In genomic region chr2:29674545-29674944, GRCm38 (mm10) we compare ENCODE assay signal across 21 mouse cellular contexts. TPM values are rescaled to one million over a fixed set of nuclear protein-coding genes. Genes with fewer than 3 reads are reported as not detected.
DNase-seq lines count a peak whose midpoint lies in the region; ATAC-seq and TF ChIP-seq lines count a peak whose summit lies in the region.
"Had no signal": no experiment of that assay in that cellular context is flagged by ENCODE, and none has a peak within 500 bp of the region (broad histone marks: within the 10 kb centered on the region; RNA-seq: fewer than 3 reads in every experiment).

No protein-coding gene starts in this region.

- DNase-seq in cerebellum, adult 2 months: no peak
- DNase-seq in cerebellum, postnatal 36 days: no peak
- peak; percentile 55 for DNase-seq in kidney, adult 2 months
- DNase-seq in liver: no peak
- no peak for DNase-seq in thymus, adult 2 months
- no peak for DNase-seq in thymus, postnatal 25 days
- DNase-seq: adrenal gland, adult 2 months; adrenal gland, postnatal 25 days; B cell, adult 2 months; cerebellum, postnatal 10 days; embryo, embryonic 11 days; gastrocnemius, postnatal 25 days had no signal

- no peaks in the 10 kb centered on the region for H3K27me3 ChIP-seq in cerebellum, adult 2 months (ENCODE audit: control insufficient read depth, insufficient read depth, low read length)
- no peaks in the 10 kb centered on the region for H3K27me3 ChIP-seq in kidney, adult 2 months (replicated peaks; ENCODE audit: control insufficient read depth, insufficient read depth, low read length)
- no peaks in the 10 kb centered on the region for H3K27me3 ChIP-seq in kidney, embryonic 14.5 days (ENCODE audit: control insufficient read depth, insufficient read depth, low read length)
- H3K27me3 ChIP-seq in liver, embryonic 15.5 days: no peaks in the 10 kb centered on the region
- no peaks in the 10 kb centered on the region for H3K27me3 ChIP-seq in thymus, adult 2 months (ENCODE audit: control insufficient read depth, insufficient read depth, low read length)
- H3K27me3 ChIP-seq: embryonic facial prominence, embryonic 15.5 days; forebrain, embryonic 15.5 days; heart, embryonic 12.5 days; Patski had no signal

- no peak overlapping the region for H3K4me2 ChIP-seq in kidney, embryonic 14.5 days (replicated peaks; ENCODE audit: low read depth, low read length)
- no peak overlapping the region for H3K4me2 ChIP-seq in liver, embryonic 15.5 days
- H3K4me2 ChIP-seq: embryonic facial prominence, embryonic 15.5 days; forebrain, embryonic 15.5 days; heart, embryonic 12.5 days had no signal

- ATAC-seq in kidney, embryonic 14.5 days (ENCODE audit: low FRiP score, low TSS enrichment): no peak
- ATAC-seq in liver, embryonic 15.5 days (ENCODE audit: insufficient read depth): no peak
- ATAC-seq: CD4-positive, CD25-positive, alpha-beta regulatory T cell, adult 4 months; forebrain, embryonic 15.5 days; hindbrain, embryonic 16.5 days; Patski had no signal

- peak overlapping the region; percentile 1; the same call in 1 of the 2 replicates for H3K27ac ChIP-seq in cerebellum, adult 2 months (ENCODE audit: insufficient read depth, low read length)
- peak overlapping the region; percentile 25; the same call in 1 of the 2 replicates for H3K27ac ChIP-seq in kidney, adult 2 months (ENCODE audit: insufficient read depth, low read depth, low read length)
- no peak overlapping the region for H3K27ac ChIP-seq in kidney, embryonic 14.5 days (ENCODE audit: low read depth, low read length)
- H3K27ac ChIP-seq in liver, embryonic 15.5 days (replicated peaks): 0 out of 2 replicates have a peak overlapping the region, but pooled peaks have one; percentile 10
- H3K27ac ChIP-seq in thymus, adult 2 months (ENCODE audit: control insufficient read depth, insufficient read depth, low read length): peak overlapping the region; percentile 34; the same call in 1 of the 2 replicates
- H3K27ac ChIP-seq: embryonic facial prominence, embryonic 15.5 days; forebrain, embryonic 15.5 days had no signal

- no peak for TF ChIP-seq CTCF in cerebellum, adult 2 months (IDR thresholded peaks at IDR 0.05; ENCODE audit: borderline replicate concordance, insufficient read depth, low read depth, low read length)
- no peak for TF ChIP-seq CTCF in kidney, adult 2 months (conservative IDR thresholded peaks at IDR 0.05; ENCODE audit: insufficient read depth, insufficient read length, low read depth, low read length)
- no peak for TF ChIP-seq CTCF in thymus, adult 2 months (IDR thresholded peaks at IDR 0.05; ENCODE audit: borderline replicate concordance, control insufficient read depth, extremely low read depth, insufficient read depth, low read length, poor library complexity)

- no peak overlapping the region for H3K4me3 ChIP-seq in cerebellum, adult 2 months (replicated peaks; ENCODE audit: insufficient read depth, low read depth, low read length)
- H3K4me3 ChIP-seq in kidney, adult 2 months (ENCODE audit: insufficient read depth, low read depth, low read length): no peak overlapping the region
- no peak overlapping the region for H3K4me3 ChIP-seq in kidney, embryonic 14.5 days (ENCODE audit: low read length)
- H3K4me3 ChIP-seq in liver, embryonic 15.5 days (replicated peaks): no peak overlapping the region
- no peak overlapping the region for H3K4me3 ChIP-seq in thymus, adult 2 months (ENCODE audit: control insufficient read depth, insufficient read depth, low read length)
- H3K4me3 ChIP-seq: embryonic facial prominence, embryonic 15.5 days; erythroblast, embryonic 14.5 days; forebrain, embryonic 15.5 days; heart, embryonic 12.5 days had no signal

- H3K4me1 ChIP-seq in cerebellum, adult 2 months (ENCODE audit: control insufficient read depth, insufficient read depth, low read length): peaks cover 27% of the 10 kb centered on the region
- peaks cover 35% of the 10 kb centered on the region for H3K4me1 ChIP-seq in kidney, adult 2 months (ENCODE audit: control insufficient read depth, insufficient read depth, low read length)
- peaks cover 7% of the 10 kb centered on the region; the same call in 1 of the 2 replicates for H3K4me1 ChIP-seq in kidney, embryonic 14.5 days (ENCODE audit: control insufficient read depth, insufficient read depth, low read length)
- H3K4me1 ChIP-seq in liver, embryonic 15.5 days (replicated peaks): peaks cover 72% of the 10 kb centered on the region
- peaks cover 55% of the 10 kb centered on the region for H3K4me1 ChIP-seq in thymus, adult 2 months (replicated peaks; ENCODE audit: control insufficient read depth, insufficient read depth, low read length)

- no peak for TF ChIP-seq POLR2A in cerebellum, adult 2 months (IDR thresholded peaks at IDR 0.05; ENCODE audit: borderline replicate concordance, insufficient read depth, low read length)
- no peak for TF ChIP-seq POLR2A in kidney, adult 2 months (IDR thresholded peaks at IDR 0.05; ENCODE audit: low read depth, low read length)
- no peak for TF ChIP-seq POLR2A in thymus, adult 2 months (IDR thresholded peaks at IDR 0.05; ENCODE audit: control insufficient read depth, extremely low read depth, insufficient read depth, low read length, poor library complexity)

- no peaks in the 10 kb centered on the region for H3K36me3 ChIP-seq in kidney, adult 2 months (ENCODE audit: control insufficient read depth, insufficient read depth, low read length)
- H3K36me3 ChIP-seq in kidney, embryonic 14.5 days (ENCODE audit: control insufficient read depth, insufficient read depth, low read length): peaks cover 6% of the 10 kb centered on the region; the same call in 1 of the 2 replicates
- H3K36me3 ChIP-seq in liver, embryonic 15.5 days (replicated peaks): no peaks in the 10 kb centered on the region
- no peaks in the 10 kb centered on the region for H3K36me3 ChIP-seq in thymus, adult 2 months (ENCODE audit: control insufficient read depth, insufficient read depth, low read length)
- H3K36me3 ChIP-seq: embryonic facial prominence, embryonic 15.5 days; forebrain, embryonic 15.5 days had no signal

- H3K9ac ChIP-seq in kidney, embryonic 14.5 days (ENCODE audit: low read depth, low read length): no peak overlapping the region
- no peak overlapping the region for H3K9ac ChIP-seq in liver, embryonic 15.5 days
- H3K9ac ChIP-seq: embryonic facial prominence, embryonic 15.5 days; forebrain, embryonic 15.5 days; heart, embryonic 12.5 days had no signal

- WGBS in cerebellum, adult 2 months: 40% methylated on average over 2 of the region's 2 CpGs
- WGBS in kidney, adult 2 months: 30% methylated on average over 2 of the region's 2 CpGs
- 51% methylated on average over 2 of the region's 2 CpGs for WGBS in kidney, embryonic 14.5 days
- WGBS in liver, embryonic 15.5 days (ENCODE audit: insufficient replicate concordance): 64% methylated on average over 2 of the region's 2 CpGs
- 84% methylated on average over 2 of the region's 2 CpGs for WGBS in thymus, adult 2 months

- no peaks in the 10 kb centered on the region for H3K9me3 ChIP-seq in kidney, embryonic 14.5 days (ENCODE audit: control insufficient read depth, low read length)
- no peaks in the 10 kb centered on the region for H3K9me3 ChIP-seq in liver, embryonic 15.5 days (replicated peaks)
- H3K9me3 ChIP-seq: embryonic facial prominence, embryonic 15.5 days; forebrain, embryonic 15.5 days; heart, embryonic 12.5 days had no signal

RNA-seq across cellular contexts. Expression of gene Rapgef1, which starts 55.0 kb away (rescaled TPM):
- 72.6 and 80.3 TPM in 2 replicates for polyA plus RNA-seq in cerebellum, adult 2 months (2012; rRNA removed)
- polyA plus RNA-seq in kidney, adult 2 months (2012; rRNA removed): 38.9 and 41.7 TPM in 2 replicates
- polyA plus RNA-seq in kidney, embryonic 14.5 days (2014; fragmentation: Nextera tagmentation; extraction: Ambion mirVana): 11.2 and 16.6 TPM in 2 replicates
- polyA plus RNA-seq in liver, embryonic 15.5 days (2015; fragmentation: Nextera tagmentation; extraction: Ambion mirVana): 5.5 and 7.3 TPM in 2 replicates
- 132 and 143 TPM in 2 replicates for polyA plus RNA-seq in thymus, adult 2 months (2012; rRNA removed)
